Mouse (Mus musculus) left cerebral cortex, adult 6 months (tissue): ENCODE results near the gene Gm15093. TPM values are rescaled to one million over a fixed set of nuclear protein-coding genes. Genes with fewer than 3 reads are reported as not detected.

ENCODE experiments used
- long read RNA-seq, 2 experiments: library from polyadenylated mRNA; unstranded; transcript quantifications; one replicate each; pipeline ENCODE4 v2.0.0; 2019 to 2020
- polyA plus RNA-seq: library from polyadenylated mRNA; unstranded; fragments of <200 nt; fragmentation: Nextera tagmentation; gene quantifications from 2 replicates; pipeline ENCODE4 v1.2.3, GENCODE M21; 2021

The Gm15093 gene
- polyA plus RNA-seq, result not detected in 2 replicates
- long read RNA-seq, experiment 1, result 0 reads
- long read RNA-seq, experiment 2, result 0 reads

DNA sequence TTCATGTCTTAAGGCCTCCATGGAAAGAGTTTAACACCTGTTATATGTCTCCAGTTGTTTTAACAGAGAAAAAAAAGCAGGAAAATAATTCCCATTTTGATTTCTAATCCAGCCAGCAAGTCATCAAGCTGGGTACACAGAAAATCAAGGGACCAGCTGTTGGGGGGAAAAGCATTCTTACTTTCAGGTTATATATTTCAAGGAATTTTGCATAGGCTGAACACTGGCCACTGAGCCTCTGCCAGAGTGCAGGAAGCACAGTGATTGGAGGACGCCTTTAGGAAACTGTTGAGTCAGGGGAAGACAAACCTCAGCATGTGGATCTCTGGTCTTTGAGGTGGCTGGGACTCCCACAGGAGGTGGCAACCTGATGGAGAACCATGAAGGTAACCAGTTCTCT, at the start of gene Gm15093:
Gene Gm15093 (plus strand): TSS at position 301 of the 400 bp plus-strand sequence.

Other genes with a start within 250 kb of the Gm15093 start
- not detected in 2 replicates for gene Ott, start 198.1 kb upstream of the Gm15093 start, polyA plus RNA-seq
- not detected in 2 replicates for gene Gm15085, start 175.2 kb downstream of the Gm15093 start, polyA plus RNA-seq